Mouse (Mus musculus): ENCODE measurements around the gene Adk. TPM values are rescaled to one million over a fixed set of nuclear protein-coding genes. Genes with fewer than 3 reads are reported as not detected.

Adk gene
- polyA plus RNA-seq, 1 experiment, result 21.0 TPM

- no peak for TF ChIP-seq GATA1 (IDR thresholded peaks at IDR 0.05; ENCODE audit: low read length)
These were observed 59.1 kb downstream of the Adk start for GRCm38 (mm10) chr14:21111500-21111899.

GRCm38 (mm10) chr14:21112174-21112573, 59.8 kb downstream of the Adk start:
- TF ChIP-seq GATA1 (IDR thresholded peaks at IDR 0.05; ENCODE audit: low read length), result no peak

GRCm38 (mm10) chr14:21112742-21113141, 60.4 kb downstream of the Adk start:
- no peak for TF ChIP-seq GATA1 (IDR thresholded peaks at IDR 0.05; ENCODE audit: low read length)

GRCm38 (mm10) chr14:21114339-21114738, 62.0 kb downstream of the Adk start:
- no peak for TF ChIP-seq GATA1 (IDR thresholded peaks at IDR 0.05; ENCODE audit: low read length)

- no peak for TF ChIP-seq GATA1 (IDR thresholded peaks at IDR 0.05; ENCODE audit: low read length)
These were observed 62.9 kb downstream of the Adk start for GRCm38 (mm10) chr14:21115318-21115717.

- no peak for TF ChIP-seq GATA1 (IDR thresholded peaks at IDR 0.05; ENCODE audit: low read length)
These were observed 63.6 kb downstream of the Adk start for GRCm38 (mm10) chr14:21115888-21116460.

- no peak for TF ChIP-seq GATA1 (IDR thresholded peaks at IDR 0.05; ENCODE audit: low read length)
These were observed 65.7 kb downstream of the Adk start for GRCm38 (mm10) chr14:21118095-21118494.

GRCm38 (mm10) chr14:21119653-21120313, 67.4 kb downstream of the Adk start:
- TF ChIP-seq GATA1 (IDR thresholded peaks at IDR 0.05; ENCODE audit: low read length), result no peak

GRCm38 (mm10) chr14:21120473-21120872, 68.1 kb downstream of the Adk start:
- no peak for TF ChIP-seq GATA1 (IDR thresholded peaks at IDR 0.05; ENCODE audit: low read length)

- TF ChIP-seq GATA1 (IDR thresholded peaks at IDR 0.05; ENCODE audit: low read length), result no peak
These were observed 74.8 kb downstream of the Adk start for GRCm38 (mm10) chr14:21127215-21127614.

GRCm38 (mm10) chr14:21136906-21137305, 84.5 kb downstream of the Adk start:
- no peak for TF ChIP-seq GATA1 (IDR thresholded peaks at IDR 0.05; ENCODE audit: low read length)

GRCm38 (mm10) chr14:21142603-21143002, 90.2 kb downstream of the Adk start:
- no peak for TF ChIP-seq GATA1 (IDR thresholded peaks at IDR 0.05; ENCODE audit: low read length)

GRCm38 (mm10) chr14:21143406-21144115, 91.2 kb downstream of the Adk start:
- TF ChIP-seq GATA1 (IDR thresholded peaks at IDR 0.05; ENCODE audit: low read length), result no peak

- no peak for TF ChIP-seq GATA1 (IDR thresholded peaks at IDR 0.05; ENCODE audit: low read length)
These were observed 94.8 kb downstream of the Adk start for GRCm38 (mm10) chr14:21147171-21147570.

- TF ChIP-seq GATA1 (IDR thresholded peaks at IDR 0.05; ENCODE audit: low read length), result no peak
These were observed 97.9 kb downstream of the Adk start for GRCm38 (mm10) chr14:21150301-21150700.

GRCm38 (mm10) chr14:21152055-21152454, 99.7 kb downstream of the Adk start:
- TF ChIP-seq GATA1 (IDR thresholded peaks at IDR 0.05; ENCODE audit: low read length), result no peak

GRCm38 (mm10) chr14:21165706-21166105, 113.3 kb downstream of the Adk start:
- no peak for TF ChIP-seq GATA1 (IDR thresholded peaks at IDR 0.05; ENCODE audit: low read length)

All from G1E-ER4 (cell line).